Mouse (Mus musculus) lung, postnatal 4 days (tissue): ENCODE data around the gene Mymx.

ENCODE experiments used
- DNase-seq, 2 experiments: peaks; one replicate each; pipeline ENCODE4 v3.0.0; 2021

The Mymx gene

DNA sequence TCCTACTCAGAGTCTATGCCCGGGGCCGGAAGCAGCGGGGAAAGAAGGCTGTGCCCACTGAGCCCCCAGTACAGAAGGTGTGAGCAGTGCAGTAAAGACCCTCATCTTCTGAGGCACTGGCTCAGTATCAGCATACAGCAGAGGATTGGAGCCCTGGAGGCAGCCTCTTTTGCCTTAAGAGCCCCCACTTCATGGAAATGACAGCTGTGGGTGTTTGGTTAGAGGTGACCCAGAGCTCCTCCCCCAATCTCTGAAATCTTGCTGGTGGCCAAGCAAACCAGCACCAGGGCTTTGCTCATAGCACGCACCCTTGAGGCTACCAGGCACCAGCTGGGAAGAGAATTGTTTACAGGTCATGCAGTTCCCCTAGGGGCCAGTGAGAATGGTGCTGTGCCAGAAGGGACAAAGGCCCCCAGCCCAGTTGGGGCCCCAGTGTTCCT, 34.7 kb downstream of the Mymx start:
- DNase-seq: no peak

DNA sequence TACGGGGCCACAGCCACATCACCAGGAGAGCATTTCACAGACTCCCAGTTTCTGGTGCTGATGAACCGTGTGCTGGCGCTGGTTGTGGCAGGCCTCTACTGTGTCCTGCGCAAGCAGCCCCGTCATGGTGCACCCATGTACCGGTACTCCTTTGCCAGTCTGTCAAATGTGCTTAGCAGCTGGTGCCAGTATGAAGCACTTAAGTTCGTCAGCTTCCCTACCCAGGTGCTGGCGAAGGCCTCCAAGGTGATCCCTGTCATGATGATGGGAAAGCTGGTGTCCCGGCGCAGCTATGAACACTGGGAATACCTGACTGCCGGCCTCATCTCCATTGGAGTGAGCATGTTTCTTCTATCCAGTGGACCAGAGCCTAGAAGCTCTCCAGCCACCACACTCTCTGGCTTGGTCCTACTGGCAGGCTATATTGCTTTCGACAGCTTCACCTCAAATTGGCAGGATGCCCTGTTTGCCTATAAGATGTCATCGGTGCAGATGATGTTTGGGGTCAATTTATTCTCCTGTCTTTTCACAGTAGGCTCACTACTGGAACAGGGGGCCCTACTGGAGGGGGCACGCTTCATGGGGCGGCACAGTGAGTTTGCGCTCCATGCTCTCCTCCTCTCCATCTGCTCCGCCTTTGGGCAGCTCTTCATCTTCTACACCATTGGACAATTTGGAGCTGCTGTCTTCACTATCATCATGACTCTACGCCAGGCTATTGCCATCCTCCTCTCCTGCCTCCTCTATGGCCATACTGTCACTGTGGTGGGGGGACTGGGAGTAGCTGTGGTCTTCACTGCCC, 35.3 kb downstream of the Mymx start:
- DNase-seq: no peak

DNA sequence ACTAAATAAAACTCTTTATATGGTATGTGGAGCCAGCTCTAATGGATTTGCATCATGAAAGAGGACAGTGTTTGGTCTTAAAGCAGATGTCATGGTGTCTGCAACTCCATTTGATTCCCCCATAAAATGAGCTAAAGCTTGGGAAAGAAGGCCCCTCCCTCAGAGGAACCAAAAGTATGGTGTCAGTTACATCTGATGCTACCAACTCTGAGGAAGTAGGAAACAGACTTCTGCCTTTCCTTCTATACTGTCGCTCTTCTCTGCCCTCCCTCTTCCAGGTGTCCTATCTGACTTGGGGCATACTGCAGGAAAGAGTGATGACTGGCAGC, 35.9 kb downstream of the Mymx start:
- no peak for DNase-seq

DNA sequence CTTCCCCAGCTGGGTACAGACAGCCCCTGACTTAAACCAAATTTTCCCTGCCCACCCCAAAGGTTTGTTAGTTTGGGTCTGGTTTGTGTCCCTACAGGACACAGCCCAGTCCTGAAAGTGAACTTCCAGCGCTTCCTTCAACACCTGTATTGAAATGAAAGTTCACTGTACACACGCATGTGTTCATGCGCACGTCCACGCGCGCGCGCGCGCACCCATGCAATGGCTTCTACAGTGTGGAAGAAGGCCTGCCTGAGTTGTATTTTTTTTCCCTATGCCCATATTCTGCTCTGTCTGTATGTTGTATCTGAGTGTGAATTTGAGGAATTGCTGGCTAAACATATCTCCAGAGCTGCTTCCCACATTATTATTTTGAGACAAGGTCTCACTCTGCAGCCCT, 36.8 kb downstream of the Mymx start:
- no peak for DNase-seq

DNA sequence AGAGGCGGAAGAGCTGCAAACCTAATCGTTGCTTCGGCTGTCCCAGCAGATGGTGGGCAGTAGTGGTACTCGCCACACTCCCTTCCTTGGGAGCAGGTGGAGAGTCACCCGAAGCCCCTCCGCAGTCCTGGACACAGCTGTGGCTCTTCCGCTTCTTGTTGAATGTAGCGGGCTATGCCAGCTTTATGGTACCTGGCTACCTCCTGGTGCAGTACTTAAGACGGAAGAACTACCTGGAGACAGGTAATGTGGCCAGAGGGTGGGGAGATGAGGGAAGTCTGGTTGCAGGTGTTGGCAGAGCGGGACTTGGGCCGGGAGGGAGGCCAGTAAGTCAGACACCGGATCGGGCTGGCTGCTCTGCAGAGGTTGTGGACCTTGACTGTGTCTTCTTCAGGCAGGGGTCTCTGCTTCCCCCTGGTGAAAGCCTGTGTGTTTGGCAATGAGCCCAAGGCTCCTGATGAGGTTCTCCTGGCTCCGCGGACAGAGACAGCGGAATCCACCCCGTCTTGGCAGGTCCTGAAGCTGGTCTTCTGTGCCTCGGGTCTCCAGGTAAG, 37.3 kb downstream of the Mymx start:
- no peak for DNase-seq

DNA sequence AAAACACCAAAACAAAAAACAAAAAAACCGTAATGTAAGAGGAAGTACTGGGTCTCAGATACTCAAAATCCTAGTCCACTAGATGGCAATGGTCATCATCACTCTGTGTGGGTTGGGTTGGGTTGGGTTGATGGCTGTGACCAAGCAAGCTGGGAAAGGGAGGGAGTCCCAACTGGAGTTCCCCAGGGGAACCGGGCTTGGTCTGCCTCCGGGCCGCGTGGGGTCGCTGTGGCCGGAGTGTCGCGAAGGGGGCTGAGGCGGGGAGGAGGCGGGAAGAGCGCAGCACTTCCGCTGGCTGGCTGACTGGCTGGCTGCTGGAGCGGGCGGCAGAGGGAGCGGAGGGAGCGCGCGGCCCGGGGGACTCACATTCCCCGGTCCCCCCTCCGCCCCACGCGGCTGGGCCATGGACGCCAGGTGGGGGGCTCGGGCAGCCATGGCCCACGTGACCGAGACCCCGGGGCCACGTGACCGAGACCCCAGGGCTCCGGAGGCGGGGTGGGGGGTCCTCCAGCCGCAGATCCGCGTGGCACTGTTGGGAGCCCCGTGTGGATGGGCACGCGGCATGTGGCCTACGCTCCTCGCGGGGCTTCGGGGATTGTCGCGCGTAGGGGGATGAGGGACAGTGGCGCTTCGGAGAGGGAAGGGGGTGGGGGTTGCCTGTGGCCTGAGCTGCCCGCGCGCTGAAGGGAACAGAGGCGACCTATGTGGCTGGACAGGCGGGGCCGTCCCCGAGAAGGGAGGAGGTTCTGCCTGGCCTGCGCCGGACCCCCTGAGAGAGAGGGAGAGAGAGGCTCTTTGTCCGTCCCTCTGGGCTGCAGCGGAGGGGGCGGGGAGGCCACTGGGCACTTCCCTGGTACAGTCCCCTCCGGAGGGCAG, 38.0 kb downstream of the Mymx start, which contains the start of gene Slc35b2:
Gene Slc35b2 (plus strand): TSS at position 220 of the 876 bp plus-strand sequence.
- DNase-seq: peak; percentile 96 to 97

DNA sequence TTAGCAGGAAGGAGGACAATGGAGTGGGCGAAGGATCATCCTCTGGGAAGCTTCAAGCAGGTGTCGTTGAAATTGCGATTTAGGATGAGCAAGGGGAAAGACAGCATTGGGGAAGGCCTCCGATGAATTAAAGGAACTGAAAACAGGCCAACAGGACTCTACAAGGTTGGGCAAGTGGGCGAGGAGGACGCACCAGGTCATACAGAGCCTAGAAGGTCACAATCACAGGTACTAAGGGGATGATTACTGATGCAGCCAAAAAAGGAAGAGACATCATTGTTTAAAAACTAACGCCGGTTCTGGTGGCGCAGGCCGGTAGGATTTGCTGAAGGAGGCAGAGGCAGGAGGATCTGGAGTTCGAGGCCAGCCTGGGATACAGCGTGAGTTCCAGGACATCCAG, 38.7 kb downstream of the Mymx start:
- DNase-seq: no peak

DNA sequence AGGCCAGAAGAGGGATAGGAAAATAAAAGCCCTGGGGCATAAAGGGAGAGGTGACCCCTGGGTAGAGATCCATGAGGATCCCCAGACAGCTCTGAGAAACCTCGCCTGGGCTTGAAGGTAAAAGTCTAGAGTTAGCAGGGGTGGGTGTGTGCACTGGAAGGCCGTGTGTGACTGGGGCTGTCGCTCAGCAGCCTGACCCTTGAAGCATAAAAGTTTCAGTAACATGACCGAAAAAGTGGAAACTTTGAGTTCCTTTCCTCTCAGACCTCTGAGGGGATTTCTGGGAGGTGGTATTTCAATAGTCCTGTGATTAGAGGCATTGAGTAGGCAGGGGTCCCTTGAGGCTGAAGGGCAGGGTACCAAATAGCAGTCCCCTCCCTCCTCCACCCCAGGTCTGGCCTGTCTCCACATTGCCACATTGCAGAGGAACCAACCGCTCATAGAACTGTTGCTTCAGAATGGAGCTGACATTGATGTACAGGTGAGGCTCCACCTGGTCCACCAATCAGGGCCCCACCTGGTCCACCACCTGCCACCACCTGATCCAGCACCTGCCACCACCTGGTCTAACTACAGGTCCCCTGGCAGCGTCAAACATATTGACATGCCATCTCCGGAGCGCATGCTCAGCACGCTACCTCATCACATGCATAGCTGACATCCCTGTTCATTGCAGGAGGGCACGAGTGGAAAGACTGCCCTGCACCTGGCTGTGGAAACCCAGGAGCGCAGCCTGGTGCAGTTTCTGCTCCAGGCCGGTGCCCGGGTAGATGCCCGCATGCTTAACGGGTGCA, 42.0 kb downstream of the Mymx start:
- peak in 1 of 2 experiments; percentile 3 for DNase-seq

DNA sequence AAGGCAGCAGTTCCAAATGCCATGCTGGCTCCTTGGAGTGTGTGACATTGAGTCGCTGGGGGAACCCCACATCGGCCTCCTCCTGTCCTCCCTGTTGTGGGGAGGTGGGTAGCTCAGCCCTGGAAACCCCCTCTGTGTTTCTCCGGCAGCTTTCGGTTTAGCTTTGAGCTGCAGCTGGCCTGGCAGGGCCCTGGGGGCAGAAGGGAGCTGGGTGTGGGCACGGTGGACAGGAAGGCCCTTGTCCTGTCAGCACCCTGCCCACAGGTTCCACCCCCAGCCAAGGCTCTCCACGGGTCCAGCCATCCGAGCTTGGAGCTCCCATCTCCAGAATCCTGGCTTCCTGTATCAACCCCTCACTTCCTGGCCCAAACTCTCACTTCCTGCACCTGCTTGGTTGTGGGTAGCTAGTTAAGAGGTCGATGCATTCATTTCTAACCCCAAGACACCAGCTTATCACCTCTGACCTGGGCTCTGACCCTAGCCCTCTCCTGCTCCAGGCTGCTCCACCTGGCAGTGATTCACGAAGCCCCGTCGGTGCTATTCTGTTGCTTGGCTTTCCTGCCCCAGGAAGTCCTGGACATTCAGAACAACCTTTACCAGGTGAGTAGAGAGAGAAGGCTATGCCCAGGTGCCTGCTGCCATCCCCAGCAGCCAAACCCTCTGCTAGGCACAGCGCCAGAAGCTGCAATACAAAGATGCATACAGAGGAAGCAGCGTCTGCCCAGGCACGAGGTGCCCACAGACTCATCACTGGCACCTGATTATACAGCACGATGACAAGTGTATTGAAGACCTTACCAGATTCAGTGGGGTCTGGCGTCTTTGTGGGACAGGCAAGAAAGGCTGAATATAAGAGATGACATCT, 43.7 kb downstream of the Mymx start:
- peak in 1 of 2 experiments; percentile 7 for DNase-seq

DNA sequence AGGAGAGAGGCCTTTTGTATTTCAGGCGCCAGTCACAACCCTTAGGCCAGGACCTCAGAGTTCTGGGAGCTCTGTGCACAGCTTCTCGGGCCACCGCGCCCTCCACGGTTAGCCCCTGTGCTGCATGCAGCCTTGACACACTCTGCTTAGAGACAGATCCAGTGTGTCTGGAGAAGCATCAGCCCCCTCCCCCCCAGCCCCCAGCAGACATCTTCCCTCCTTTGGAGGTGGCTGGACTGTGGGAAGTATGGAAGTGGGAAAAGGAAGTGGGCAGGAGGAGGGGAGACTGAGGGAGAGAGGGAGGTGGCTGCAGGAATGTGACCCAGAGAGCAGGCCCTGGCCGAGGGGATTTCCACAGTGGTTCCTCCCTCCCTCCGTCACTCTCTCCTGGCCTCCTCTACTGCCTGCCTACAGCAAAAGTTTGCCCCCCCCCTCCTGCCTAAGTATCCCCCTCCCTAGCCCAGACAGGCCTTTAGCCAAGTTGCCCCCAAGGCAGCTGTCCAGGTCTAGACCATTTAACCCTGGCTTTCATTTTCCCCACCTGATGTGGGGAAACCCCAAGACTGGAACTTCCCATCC, 44.6 kb downstream of the Mymx start:
- peak in 1 of 2 experiments; percentile 7 for DNase-seq

DNA sequence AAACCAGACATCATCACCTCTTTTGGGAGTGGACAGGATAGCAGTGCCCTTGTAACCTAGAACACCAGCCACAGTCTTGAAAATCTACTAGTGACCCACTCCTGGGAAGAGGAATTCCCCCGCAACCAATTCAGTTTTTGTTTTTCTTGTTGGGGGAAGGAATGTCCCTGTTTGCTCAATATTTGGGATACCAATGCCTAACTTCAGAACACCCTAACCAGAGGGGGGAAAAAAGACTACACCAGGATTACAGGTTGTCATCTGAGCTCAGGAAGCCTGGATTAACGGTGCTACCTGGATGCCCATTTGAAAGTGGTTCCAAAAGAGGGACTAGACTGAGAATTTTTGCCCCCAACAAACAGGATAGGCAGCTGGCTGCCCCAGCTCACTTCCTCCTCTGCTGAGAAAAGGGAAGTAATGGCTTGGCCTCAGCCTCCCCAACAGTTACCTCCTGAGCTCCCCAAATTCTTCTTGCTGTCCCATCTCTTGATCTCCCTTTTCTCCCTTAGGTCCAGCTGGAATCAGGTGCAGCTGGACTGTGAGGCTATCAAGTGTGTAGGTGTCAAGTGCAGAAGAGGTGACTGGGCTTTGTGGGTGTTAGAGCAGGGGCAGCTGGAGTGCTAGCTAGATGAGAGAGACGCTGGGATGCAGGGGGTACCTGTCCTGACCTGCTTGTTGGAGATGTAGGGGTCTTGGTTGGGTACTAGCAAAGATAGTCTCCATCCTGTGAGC, 45.2 kb downstream of the Mymx start:
- DNase-seq: peak in 1 of 2 experiments; percentile 16

DNA sequence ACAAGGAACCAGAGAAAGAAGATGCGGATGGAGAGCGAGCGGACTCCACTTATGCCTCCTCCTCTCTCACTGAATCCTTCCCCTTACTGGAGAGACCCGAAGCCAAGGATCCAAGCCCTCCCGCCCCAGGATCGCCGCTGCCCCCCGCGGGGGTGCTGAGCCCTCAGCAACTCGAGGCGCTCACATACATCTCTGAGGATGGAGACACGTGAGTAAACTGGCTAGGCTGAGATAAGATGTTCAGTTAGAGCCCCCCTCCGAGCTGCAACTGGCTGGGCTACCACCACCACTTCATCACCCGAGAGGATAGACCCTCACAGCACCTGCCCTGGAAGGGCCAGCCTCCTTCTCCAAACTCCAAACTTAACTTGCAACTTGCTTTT, 45.8 kb downstream of the Mymx start:
- no peak for DNase-seq

DNA sequence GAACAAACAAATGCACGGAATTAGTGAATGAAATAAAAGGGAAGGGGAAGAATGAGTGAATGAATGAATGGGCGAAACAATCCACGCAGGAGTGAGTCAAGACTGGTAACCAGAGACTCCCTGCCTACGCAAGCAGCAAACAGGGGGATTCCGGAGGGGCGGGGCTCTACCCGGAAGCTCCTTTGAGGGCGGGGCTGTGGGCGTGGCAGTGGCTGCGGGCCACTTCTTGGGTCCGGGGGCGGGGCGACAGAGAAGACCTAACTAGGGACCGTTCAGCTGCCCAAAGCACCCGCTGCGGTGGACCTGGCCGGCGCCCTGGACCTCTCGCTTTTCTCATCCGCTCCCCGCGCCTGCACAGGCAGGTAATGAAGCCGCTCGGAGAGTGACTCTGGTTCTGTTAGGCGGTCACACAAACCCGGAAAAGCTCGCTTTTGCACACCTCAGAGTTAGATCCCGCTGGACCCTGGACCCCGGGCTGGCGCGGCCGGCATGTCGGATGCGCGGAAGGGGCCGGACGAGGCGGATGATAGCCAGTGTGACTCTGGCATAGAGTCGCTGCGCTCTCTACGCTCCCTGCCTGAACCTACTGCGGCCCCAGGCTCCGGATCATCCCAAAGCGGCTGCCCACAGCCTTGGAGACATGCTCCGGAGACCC, 46.3 kb downstream of the Mymx start, which contains the start of gene Nfkbie:
Gene Nfkbie (plus strand): TSS at position 252 of the 655 bp plus-strand sequence.
- DNase-seq: peak; percentile 94 to 97

DNA sequence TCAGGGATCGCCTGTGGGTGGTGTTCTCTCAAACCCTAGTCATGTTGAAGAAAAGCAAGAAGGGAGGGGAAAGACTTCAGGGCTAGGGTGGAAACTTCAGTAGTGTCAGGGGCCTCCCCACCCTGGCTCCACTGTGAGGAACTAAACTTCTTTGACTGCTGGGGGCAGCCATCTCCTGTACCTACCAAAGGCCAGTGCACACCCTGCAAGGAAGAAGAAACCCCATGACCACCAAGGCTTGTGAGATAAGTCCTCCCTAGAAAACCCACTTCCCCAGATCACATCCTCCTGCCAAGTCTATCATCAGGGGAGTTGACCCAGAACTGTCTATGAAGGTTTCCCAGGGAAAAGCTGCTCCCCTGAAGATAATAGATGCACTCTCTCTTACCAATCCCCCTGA, 47.5 kb downstream of the Mymx start:
- DNase-seq: no peak

DNA sequence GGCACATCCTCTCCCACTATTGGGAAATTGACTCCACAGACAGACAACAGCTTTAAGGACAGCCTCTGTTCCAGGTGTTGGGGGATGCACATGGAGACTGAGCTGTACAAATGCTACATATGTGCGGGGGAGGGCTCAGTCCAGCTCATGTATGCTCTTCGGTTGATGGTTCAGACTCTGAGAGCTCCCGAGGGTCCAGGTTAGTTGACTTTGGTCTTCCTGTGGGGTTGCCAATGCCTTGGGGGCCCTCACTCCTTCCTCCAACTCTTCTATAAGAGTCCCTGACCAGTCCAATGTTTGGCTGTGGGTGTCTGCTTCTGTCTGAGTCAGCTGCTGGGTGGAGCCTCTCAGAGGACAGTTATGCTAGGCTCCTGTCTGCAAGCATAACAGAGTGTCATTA, 48.8 kb downstream of the Mymx start:
- no peak for DNase-seq

DNA sequence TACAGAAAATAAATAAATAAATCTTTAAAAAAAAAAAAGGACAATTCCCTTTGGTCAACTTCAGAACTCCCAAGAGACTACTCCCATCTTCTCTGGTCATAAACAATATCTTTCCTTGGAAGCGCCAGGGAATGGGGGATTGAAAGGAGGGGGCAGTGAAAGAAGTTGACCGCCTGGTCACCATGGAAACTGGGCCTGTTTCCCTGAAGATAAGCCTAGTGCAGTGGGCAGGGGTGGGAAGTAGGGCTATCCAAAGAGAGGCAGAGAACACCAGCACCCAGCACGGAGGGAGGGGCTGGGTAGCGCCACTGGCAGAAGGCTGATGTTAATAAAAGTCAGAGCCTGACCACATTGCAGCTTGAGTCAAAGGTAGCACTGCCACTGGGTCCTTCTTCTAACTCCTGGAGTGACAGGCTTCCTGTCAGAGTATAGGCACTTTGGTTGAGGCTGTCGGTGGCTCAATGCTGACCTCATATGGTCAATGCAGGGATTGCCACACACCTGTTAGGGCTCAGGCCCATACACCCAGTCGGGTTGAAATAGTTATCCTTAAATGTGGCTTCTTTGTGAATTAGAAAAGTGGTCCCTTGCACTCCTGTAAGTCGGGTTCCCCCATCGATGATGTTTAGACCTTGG, 50.0 kb downstream of the Mymx start:
- peak; percentile 65 to 85 for DNase-seq

DNA sequence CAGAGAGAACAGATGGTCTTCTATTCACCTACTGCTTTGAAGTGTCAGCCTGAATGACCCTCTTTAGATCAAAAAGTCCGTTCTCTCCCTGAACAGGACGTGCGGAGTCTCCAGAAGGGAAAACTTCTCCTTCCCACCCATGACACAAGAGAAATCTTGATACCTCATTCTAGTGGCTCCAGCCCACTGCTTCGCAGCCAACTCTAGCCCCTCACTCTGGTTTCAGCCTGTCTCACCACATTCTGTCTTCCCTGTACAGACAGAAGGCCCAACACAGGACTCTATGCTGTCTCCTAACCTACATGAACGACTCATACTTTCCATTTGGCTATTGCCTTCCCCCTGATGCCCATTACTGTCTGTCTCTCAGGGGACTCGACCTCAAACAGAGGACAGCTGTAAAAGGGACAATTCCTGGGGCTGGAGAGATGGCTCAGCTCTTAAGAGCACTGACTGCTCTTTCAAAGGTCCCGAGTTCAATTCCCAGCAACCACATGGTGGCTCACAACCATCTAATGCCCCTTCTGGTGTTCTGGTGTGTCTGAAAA, 50.6 kb downstream of the Mymx start:
- no peak for DNase-seq
